Comparison of ENCODE assay signal across 1 mouse cellular context in the genomic region with DNA sequence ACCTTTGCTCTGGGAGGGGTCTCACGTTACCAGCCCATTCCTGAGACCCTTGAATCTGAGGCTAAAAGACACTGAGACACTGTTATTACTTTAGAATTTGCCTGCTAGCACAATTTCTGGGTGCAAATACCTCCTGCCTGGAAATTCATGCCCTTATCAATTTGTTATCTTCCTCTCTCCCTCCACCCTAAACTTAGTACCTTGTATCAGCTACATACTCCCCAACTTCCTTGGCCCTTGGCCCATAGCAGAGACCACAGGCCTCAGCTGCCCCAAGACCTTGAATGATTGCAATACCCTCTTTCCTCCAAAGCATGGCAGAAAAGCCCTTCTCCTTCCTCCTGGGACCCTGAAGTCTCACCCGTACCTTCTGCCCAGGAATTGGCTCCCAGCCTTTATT.
TF ChIP-seq lines count a peak whose summit lies in the region.

No protein-coding gene starts in this region.

TF ChIP-seq in MEL, 35 proteins besides CTCF, POLR2A, EP300 and RAD21 (continued from another document):
- peak; percentile 30; the same call in 1 of the 2 replicates for TF ChIP-seq MAFK (IDR thresholded peaks at IDR 0.05; ENCODE audit: borderline replicate concordance, low read depth, low read length)
- no peak for TF ChIP-seq NELFE (IDR thresholded peaks at IDR 0.05; ENCODE audit: low read depth, low read length)
- TF ChIP-seq BHLHE40 (IDR thresholded peaks at IDR 0.05; ENCODE audit: borderline replicate concordance, low read depth, low read length), result no peak
